Mouse (Mus musculus) liver, adult 2 months (tissue): ENCODE results near the gene Nid2.

Experiments
- CTCF ChIP-seq: fragments of 200-500 bp; IDR thresholded peaks from 2 replicates; pipeline ENCODE4 v1.5.1; 2011; ENCODE audit warnings: low read depth, low read length, control low read depth
- POLR2A ChIP-seq: fragments of 200-500 bp; IDR thresholded peaks from 2 replicates; pipeline ENCODE4 v1.6.1; 2011; ENCODE audit warnings: low read length, control low read depth; ENCODE audit not compliant: insufficient read depth; ENCODE audit errors: extremely low read depth

- TF ChIP-seq CTCF (no peak), POLR2A (no peak)
Observed at GRCm38 (mm10) chr14:19801474-19802215, 50.6 kb downstream of the Nid2 start.
